Mouse (Mus musculus) lung, postnatal 4 days (tissue): ENCODE measurements around the gene Tulp1.
"Not testable (repeated sequence)": the region's sequence is repeated elsewhere in the genome, so short reads cannot be mapped to it uniquely, and the experiment has no call there.

Experiments used
- DNase-seq, 2 experiments: peaks; one replicate each; pipeline ENCODE4 v3.0.0; 2021

Gene Tulp1

GRCm38 (mm10) chr17:28335267-28335666 lies 29.8 kb downstream of the Tulp1 start:
- no peak for DNase-seq

GRCm38 (mm10) chr17:28332915-28333546 lies 32.0 kb downstream of the Tulp1 start:
- DNase-seq = peak; percentile 34 to 57

GRCm38 (mm10) chr17:28332113-28332914 lies 32.7 kb downstream of the Tulp1 start:
- peak in 1 of 2 experiments; percentile 33 for DNase-seq

GRCm38 (mm10) chr17:28331241-28332112 lies 33.5 kb downstream of the Tulp1 start:
- DNase-seq = no peak

- DNase-seq = not testable (repeated sequence)
These were observed 34.4 kb downstream of the Tulp1 start for GRCm38 (mm10) chr17:28330590-28330989.

GRCm38 (mm10) chr17:28330232-28330546 lies 34.8 kb downstream of the Tulp1 start:
- no peak for DNase-seq

GRCm38 (mm10) chr17:28329503-28330231 lies 35.4 kb downstream of the Tulp1 start:
- DNase-seq = no peak

- DNase-seq = no peak
These were observed 36.1 kb downstream of the Tulp1 start for GRCm38 (mm10) chr17:28328946-28329345.

- peak; percentile 98 to 99 for DNase-seq
These were observed 36.6 kb downstream of the Tulp1 start, which contains the start of gene Rpl10a for GRCm38 (mm10) chr17:28328366-28328928. Gene Rpl10a (plus strand): TSS chr17:28328471.

- DNase-seq = peak in 1 of 2 experiments; percentile 26
These were observed 37.2 kb downstream of the Tulp1 start for GRCm38 (mm10) chr17:28327673-28328325.

GRCm38 (mm10) chr17:28326951-28327350 lies 38.1 kb downstream of the Tulp1 start:
- DNase-seq = no peak

GRCm38 (mm10) chr17:28325751-28326150 lies 39.3 kb downstream of the Tulp1 start:
- DNase-seq = no peak

GRCm38 (mm10) chr17:28324416-28324815 lies 40.6 kb downstream of the Tulp1 start:
- DNase-seq = not testable (repeated sequence)

GRCm38 (mm10) chr17:28323786-28324185 lies 41.2 kb downstream of the Tulp1 start:
- DNase-seq = no peak

GRCm38 (mm10) chr17:28321700-28322099 lies 43.3 kb downstream of the Tulp1 start:
- DNase-seq = no peak

GRCm38 (mm10) chr17:28317725-28318124 lies 47.3 kb downstream of the Tulp1 start:
- DNase-seq = no peak

- DNase-seq = no peak
These were observed 47.9 kb downstream of the Tulp1 start for GRCm38 (mm10) chr17:28317091-28317490.

GRCm38 (mm10) chr17:28316476-28316875 lies 48.5 kb downstream of the Tulp1 start:
- DNase-seq = no peak

- no peak for DNase-seq
These were observed 49.3 kb downstream of the Tulp1 start for GRCm38 (mm10) chr17:28315611-28316160.

- no peak for DNase-seq
These were observed 51.2 kb downstream of the Tulp1 start for GRCm38 (mm10) chr17:28313880-28314225.

- peak; percentile 96 to 98 for DNase-seq
These were observed 51.7 kb downstream of the Tulp1 start, which contains the start of gene Fance for GRCm38 (mm10) chr17:28313212-28313879. Gene Fance (plus strand): TSS chr17:28313519.
